Mouse (Mus musculus) adrenal gland, postnatal 4 days (tissue): ENCODE results near the gene Lpar4. TPM values are rescaled to one million over a fixed set of nuclear protein-coding genes. Genes with fewer than 3 reads are reported as not detected.

Source experiments
- DNase-seq, 2 experiments: peaks; one replicate each; pipeline ENCODE4 v3.0.0; 2021 to 2022; ENCODE audit warnings: low spot score in 2 of 2, mixed read lengths in 2 of 2
- long read RNA-seq, 2 experiments: library from polyadenylated mRNA; stranded (forward); transcript quantifications; one replicate each; pipeline ENCODE4 v2.0.0; 2021
- total RNA-seq, 2 experiments: library from RNA; stranded (reverse); gene quantifications; 2 replicates each; pipeline ENCODE4 v1.2.3; 2021

Gene Lpar4
- total RNA-seq: 1 to 10 TPM; 5.8 to 7.7 TPM
- long read RNA-seq, experiment 1, full-length matches to known transcripts: 2 of 3 reads
- long read RNA-seq, experiment 1, partial matches to known transcripts: 0 of 3 reads
- long read RNA-seq, experiment 1, other reads (novel, unspliced or antisense): 1 of 3 reads
- long read RNA-seq, experiment 2, full-length matches to known transcripts: 7 of 8 reads
- long read RNA-seq, experiment 2, partial matches to known transcripts: 0 of 8 reads
- long read RNA-seq, experiment 2, other reads (novel, unspliced or antisense): 1 of 8 reads

DNA sequence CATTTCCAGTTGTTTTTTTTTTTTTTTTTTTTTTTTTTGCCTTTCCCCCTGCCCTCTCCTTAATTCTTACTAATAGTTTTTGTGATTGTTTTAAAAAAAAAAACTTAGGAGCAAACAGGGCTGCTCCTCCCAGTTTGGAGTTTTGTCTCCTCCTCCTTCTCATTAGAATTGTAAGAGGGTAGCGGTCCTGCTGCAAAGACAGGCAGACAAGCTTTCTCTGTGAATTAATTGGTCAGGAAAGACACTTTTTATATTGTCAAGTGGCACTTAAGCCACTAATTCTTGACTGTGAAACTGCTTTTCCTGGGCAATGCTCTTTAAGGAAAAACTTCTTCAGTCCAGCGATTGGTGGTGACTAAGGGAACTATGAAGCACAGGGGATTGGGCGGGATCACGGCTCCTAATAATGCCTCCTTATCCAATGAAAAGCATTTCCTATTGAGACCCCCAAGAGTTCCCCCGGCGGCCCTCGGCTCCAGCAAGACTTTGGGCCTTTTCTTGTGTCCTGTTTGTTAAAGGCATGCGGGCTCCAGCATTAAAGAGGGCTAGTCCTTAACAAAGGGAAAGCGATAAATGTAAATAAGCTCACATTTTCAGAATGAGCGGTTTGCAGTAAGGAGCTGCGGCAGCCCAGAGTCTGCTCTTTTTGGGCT lies at the start of gene Lpar4:
Gene Lpar4, plus strand, starts transcription at position 451 of the 653 bp plus-strand sequence.
- DNase-seq: peak in 1 of 2 experiments; percentile 3

DNA sequence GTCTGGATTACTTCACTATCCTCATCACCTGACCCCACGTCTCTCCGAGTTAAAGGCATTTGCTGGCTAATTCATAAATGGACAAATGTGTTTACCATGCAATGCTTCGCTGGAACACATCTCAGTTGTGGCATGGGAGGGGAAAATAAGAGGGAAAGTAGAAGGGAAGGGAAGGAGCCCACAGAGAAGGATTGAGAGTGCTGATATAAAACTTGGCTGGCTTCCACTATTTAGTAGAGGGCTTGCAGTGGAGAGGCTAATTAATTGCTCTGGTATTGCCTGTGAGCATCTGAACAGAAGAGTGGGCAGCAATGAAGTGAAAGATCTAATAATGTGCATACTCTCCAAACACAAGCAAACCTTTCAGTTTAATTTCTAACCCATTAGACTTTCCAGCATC lies 49.0 kb upstream of the Lpar4 start:
- no peak for DNase-seq

DNA sequence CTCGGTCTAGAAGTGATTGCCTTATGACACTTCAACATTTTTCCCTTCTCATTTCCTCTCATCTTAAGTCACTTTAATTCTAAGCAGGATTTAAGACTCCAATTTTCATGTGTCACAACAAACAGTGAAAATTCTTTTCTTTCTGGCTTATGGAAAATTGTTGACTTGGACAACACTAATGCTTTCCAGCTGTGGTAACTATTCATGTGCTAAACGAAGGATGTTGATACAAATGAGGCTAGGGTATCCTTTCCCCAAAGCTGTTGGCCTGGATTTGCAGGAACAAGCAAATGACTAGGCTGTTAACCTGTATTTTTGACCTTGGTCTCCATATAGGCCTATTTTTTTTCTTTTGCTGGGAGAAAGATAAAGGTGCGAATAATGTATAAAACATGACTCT lies 48.5 kb upstream of the Lpar4 start:
- no peak for DNase-seq

DNA sequence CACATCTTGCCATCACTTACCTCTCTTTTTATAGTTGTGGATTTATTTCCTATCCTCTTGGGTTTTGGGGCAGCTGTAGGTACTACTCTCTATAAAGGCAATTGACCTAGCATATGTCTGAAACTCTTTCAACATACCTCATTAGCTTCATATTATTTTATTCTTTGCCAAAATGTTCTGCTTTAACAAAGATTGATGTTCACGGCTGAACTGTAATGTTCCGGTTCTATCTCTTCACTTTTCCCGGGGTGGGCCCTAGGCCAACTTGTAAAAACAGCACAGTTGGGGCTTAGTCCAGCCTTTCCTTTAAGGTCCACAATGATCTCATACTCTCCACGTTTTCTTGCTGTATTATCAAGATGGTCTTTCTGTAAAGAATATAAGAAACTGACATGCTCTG lies 48.1 kb upstream of the Lpar4 start:
- DNase-seq: no peak

DNA sequence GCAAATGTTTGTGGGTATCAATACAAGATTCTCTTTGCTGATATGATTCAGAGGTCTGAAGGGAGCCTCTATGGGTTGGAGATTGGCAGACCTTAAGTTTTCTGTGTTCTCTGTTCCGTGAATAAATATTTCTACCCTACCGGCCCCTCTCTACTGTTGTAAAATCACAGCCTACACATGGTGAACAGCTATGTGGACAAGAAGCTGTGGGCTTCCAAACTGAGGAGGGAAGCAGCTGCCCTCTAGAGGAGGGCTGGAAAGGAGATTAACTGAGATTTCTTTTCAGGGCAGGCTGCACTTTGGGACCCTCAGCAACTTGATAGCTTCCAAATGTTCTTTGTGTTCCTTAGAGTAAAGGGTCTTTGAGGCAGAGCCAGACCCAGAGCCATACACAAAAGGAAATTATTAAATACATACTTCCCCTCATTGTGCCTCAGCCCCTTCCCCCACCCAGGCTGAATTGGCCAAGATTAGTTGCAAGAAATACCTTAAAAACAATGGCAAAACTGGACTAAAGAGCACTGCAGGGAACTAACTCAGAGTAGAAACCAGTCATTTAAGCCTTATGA lies 22.6 kb upstream of the Lpar4 start:
- DNase-seq: no peak

DNA sequence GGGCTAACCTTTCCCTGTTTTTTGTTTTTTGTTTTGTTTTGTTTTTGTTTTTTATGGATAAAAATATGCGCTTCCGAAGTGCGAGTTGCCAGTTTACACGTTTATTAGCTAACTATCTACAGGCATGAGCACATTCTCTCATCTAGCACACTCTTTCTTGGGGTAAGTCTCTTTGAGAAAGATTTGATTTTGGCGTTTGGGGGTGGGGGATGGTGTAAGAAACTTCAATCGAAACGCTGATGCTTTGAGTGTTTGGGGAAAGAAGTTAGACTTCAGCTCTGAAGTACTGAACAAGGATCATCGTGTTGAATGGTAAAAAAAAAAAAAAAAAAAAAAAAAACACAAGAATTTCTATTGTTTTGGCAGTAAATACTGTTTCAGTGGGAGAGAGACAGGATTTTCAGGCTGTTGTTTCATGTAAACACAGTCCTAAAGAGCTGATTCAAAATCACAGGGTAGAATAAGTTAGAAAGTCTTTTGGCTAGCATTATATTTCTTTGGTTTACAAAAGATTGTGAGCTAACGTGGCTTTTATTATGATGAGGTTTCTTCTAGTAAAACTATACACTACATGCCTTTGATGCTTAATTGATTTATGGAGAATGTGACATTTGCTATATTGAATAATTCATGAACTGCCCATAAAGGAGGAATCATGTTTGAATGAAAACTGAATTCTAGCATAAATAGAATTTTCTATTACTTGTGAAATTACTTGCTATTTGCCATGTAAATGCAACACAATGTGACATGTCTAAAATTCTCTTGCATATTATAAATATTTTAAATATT lies 599 bp downstream of the Lpar4 start:
- DNase-seq: no peak

DNA sequence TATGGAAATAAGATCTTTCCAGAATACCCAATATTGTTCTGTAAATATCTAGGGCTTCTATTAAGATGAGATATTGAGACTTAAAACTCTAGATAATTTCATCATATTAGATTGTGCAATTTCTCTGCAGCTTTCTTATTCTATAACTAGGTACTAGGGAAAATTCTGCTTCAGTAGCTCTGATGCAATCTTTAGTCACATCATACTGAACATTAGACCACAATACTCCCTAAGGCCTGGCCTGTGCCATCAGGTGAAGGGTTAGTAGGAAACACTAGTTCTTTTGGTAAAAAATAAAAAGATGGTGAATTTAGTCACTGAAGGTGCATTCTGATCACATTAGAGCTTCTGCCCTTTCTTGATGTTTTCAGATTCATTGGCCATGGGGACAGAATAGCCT lies 4.1 kb downstream of the Lpar4 start:
- no peak for DNase-seq

DNA sequence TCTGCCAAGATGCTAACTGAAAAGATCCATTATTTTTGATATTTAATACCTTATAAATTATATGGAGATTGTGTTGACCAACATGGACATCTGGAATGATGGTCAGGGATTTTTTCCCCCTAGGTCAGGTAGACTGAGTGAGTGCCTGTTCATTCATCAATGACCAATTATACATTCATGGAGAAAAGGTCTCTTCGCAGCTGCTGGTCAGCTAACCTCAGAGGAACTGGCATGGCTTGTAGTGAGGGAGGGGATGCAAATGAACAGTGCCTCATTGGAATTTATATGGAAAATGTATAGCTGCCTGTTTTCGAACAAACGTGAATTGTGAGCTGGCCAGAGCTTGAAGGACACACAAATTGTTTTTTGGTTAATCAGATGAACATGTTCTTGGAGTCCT lies 18.9 kb downstream of the Lpar4 start:
- DNase-seq: no peak

DNA sequence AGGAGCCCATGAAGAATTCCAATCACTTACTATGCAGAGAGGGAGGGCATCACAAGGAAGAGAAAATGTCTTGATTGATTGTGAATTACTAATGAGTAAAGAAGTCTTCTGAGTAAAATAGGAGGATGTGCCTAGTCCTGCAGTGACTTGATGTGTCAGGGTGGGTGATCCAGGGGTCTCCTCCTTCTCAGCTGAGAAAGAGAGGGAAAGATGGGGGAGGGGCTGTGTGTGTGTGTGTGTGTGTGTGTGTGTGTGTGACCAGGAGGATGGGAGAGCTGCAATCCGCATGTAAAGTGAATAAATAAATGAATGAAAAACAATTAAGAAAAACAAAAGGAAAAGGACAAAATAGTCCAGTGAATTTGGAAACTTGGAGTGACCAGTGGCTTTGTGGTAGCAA lies 30.1 kb downstream of the Lpar4 start:
- no peak for DNase-seq

DNA sequence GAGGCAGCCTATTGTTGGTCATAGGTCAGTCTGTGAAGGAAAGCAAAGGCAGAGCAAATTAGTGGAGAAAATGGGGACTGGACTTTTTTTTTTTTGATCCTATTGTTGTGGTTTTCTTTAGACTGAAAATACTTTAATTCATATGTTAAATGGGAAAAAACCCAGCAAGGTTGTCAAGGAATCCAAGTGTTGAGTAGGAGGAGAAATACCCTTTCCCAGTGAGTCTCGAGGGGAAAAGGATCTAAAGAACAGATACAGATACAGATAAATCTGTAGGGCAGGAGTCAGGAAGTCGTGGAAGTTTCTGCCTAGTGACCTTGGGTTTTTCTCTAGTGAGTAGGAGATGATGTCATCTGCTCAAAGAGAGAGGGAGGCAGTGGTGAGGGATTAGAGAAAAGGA lies 30.6 kb downstream of the Lpar4 start:
- no peak for DNase-seq

DNA sequence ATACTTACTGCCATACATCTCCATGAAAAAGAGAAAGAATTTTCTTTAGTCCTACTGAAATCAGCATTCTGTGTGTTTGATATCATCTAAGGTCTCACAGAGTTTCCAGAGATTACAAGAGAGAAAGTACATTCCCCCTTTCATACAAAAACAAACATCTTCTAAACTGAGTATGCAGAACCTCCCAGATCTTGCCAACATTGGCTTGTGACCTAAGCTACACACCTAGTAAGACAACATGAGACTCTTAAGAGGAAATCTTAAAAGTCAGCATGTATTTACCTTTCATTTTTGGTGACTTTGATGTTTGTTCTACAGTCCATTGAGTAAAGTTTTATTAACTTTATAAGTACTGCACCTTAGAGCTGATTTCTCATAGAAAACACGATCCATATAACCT lies 33.4 kb downstream of the Lpar4 start:
- no peak for DNase-seq

DNA sequence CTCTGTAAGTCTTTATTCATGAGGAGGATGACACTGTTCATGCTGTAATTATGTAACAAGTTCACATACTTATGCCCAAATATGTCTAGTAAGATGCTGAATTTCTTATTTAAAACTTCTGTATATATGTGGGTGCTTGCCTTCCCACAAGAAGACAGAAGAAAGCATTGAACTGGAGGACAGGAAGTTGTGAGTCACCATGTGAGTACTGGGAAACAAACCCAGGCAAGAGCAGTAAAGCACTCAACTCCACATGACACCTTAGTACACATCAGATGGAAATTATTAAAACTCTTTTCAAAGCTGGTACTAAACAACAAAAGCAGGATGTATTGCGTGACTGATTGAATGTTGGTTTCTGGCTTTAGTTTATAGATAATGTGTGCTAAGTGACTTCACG lies 41.8 kb downstream of the Lpar4 start:
- no peak for DNase-seq

DNA sequence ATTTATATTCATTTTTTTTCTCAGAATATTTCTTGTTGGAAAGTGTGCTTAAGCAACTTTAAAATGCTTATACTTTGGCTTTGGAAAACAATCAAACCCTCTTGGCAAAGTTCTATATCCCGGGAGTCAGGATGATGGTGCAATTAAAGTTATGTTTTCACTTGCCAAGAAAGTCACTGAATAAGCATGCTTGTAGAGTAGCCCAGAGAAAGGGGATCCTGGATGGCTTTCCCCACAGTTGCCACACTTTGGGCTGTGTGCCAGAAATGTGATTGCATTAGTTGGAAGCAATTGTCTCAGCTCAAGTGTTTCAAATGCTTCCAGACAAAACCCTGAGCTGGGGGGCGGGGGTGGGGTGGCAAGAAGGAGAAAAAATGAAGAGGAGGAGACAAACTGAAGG lies 43.9 kb downstream of the Lpar4 start:
- peak in 1 of 2 experiments; percentile 2 for DNase-seq

Other genes starting within 250 kb of the Lpar4 start
- 1 to 10 TPM; 4.6 to 5.8 TPM for gene Rtl3, start 80.0 kb upstream of the Lpar4 start, total RNA-seq
- under 1 TPM in 1 of 2 experiments, not detected in 1; 0.28 TPM for gene P2ry10, start 167.9 kb downstream of the Lpar4 start, total RNA-seq
- gene P2ry10b, start 228.3 kb downstream of the Lpar4 start, total RNA-seq: 1 to 10 TPM; 1.8 to 2.0 TPM